Mouse (Mus musculus) liver, embryonic 14.5 days (tissue): ENCODE results near the gene Ppip5k1.

Source experiments
- CTCF ChIP-seq: IDR thresholded peaks from 2 replicates; pipeline ENCODE4 v1.5.1; 2016; ENCODE audit warnings: antibody characterized with exemption, low read depth, control low read depth
- EP300 ChIP-seq: IDR thresholded peaks from 2 replicates; pipeline ENCODE4 v1.6.1; 2016; ENCODE audit warnings: antibody characterized with exemption, low read depth

- TF ChIP-seq CTCF: no peak
- TF ChIP-seq EP300: no peak
These were observed 2.3 kb upstream of the Ppip5k1 start, which contains the start of gene Ckmt1 for GRCm38 (mm10) chr2:121357494-121357893.
